Mouse (Mus musculus) left cerebral cortex, postnatal 10 days (tissue): ENCODE data around the gene Padi4. TPM values are rescaled to one million over a fixed set of nuclear protein-coding genes. Genes with fewer than 3 reads are reported as not detected.
A peak's percentile ranks its signal among the peaks of the same experiment; 100 is the strongest.

Experiments used
- DNase-seq, 2 experiments: peaks; one replicate each; pipeline ENCODE4 v3.0.0; 2021 to 2022; ENCODE audit warnings: low spot score in 2 of 2, mixed read lengths in 1 of 2; ENCODE audit errors: extremely low spot score in 1 of 2
- intact Hi-C: fragments of 180-260 bp; cut with DNase I; formaldehyde crosslinking; loops from one replicate; pipeline ENCODE4 v1.15.1; 2025
- total RNA-seq, 2 experiments: library from RNA; stranded (reverse); gene quantifications; 2 replicates each; pipeline ENCODE4 v1.2.3; 2021

Gene Padi4
- total RNA-seq, 2 experiments from 2014 or later = not detected

GRCm38 (mm10) chr4:140791071-140791470 lies 17.0 kb upstream of the Padi4 start:
- intact Hi-C loops = no loop called here
- DNase-seq = no peak

GRCm38 (mm10) chr4:140789983-140790382 lies 15.9 kb upstream of the Padi4 start:
- intact Hi-C loops = no loop called here
- no peak for DNase-seq

- DNase-seq = no peak
- intact Hi-C loops = no loop called here
Measured at GRCm38 (mm10) chr4:140788983-140789382, 14.9 kb upstream of the Padi4 start.

- no peak for DNase-seq
- intact Hi-C loops = no loop called here
Measured at GRCm38 (mm10) chr4:140788264-140788663, 14.2 kb upstream of the Padi4 start.

GRCm38 (mm10) chr4:140787414-140787813 lies 13.4 kb upstream of the Padi4 start:
- intact Hi-C loops = no loop called here
- peak in 1 of 2 experiments; percentile 57 for DNase-seq

GRCm38 (mm10) chr4:140785217-140785616 lies 11.2 kb upstream of the Padi4 start:
- no peak for DNase-seq
- intact Hi-C loops = no loop called here

GRCm38 (mm10) chr4:140784292-140784945 lies 10.4 kb upstream of the Padi4 start:
- DNase-seq = no peak
- intact Hi-C loops = no loop called here

GRCm38 (mm10) chr4:140782821-140783220 lies 8.8 kb upstream of the Padi4 start:
- intact Hi-C loops = no loop called here
- DNase-seq = no peak

- no peak for DNase-seq
Measured at GRCm38 (mm10) chr4:140780507-140780906, 6.5 kb upstream of the Padi4 start.

GRCm38 (mm10) chr4:140779803-140780397 lies 5.9 kb upstream of the Padi4 start:
- intact Hi-C loops = no loop called here
- peak in 1 of 2 experiments; percentile 69 for DNase-seq

More at GRCm38 (mm10) chr4:140780507-140780906, 6.5 kb upstream of the Padi4 start:
- intact Hi-C loops = no loop called here

GRCm38 (mm10) chr4:140776623-140777022 lies 2.6 kb upstream of the Padi4 start:
- intact Hi-C loops = no loop called here
- no peak for DNase-seq

GRCm38 (mm10) chr4:140775876-140776275 lies 1.8 kb upstream of the Padi4 start:
- intact Hi-C loops = no loop called here
- no peak for DNase-seq

GRCm38 (mm10) chr4:140774893-140775292 lies 857 bp upstream of the Padi4 start:
- intact Hi-C loops = no loop called here
- DNase-seq = no peak

- intact Hi-C loops = no loop called here
- no peak for DNase-seq
Measured at GRCm38 (mm10) chr4:140771091-140771490, 2.9 kb downstream of the Padi4 start.

GRCm38 (mm10) chr4:140770433-140770832 lies 3.6 kb downstream of the Padi4 start:
- DNase-seq = peak in 1 of 2 experiments; percentile 47
- intact Hi-C loops = no loop called here

- intact Hi-C loops = no loop called here
- no peak for DNase-seq
Measured at GRCm38 (mm10) chr4:140768973-140769372, 5.1 kb downstream of the Padi4 start.

GRCm38 (mm10) chr4:140765936-140766335 lies 8.1 kb downstream of the Padi4 start:
- intact Hi-C loops = no loop called here
- DNase-seq = no peak

GRCm38 (mm10) chr4:140763158-140763557 lies 10.9 kb downstream of the Padi4 start:
- peak in 1 of 2 experiments; percentile 59 for DNase-seq
- intact Hi-C loops = no loop called here

GRCm38 (mm10) chr4:140761601-140762000 lies 12.4 kb downstream of the Padi4 start:
- DNase-seq = no peak

GRCm38 (mm10) chr4:140755811-140756210 lies 18.2 kb downstream of the Padi4 start:
- intact Hi-C loops = no loop called here
- no peak for DNase-seq

More at GRCm38 (mm10) chr4:140761601-140762000, 12.4 kb downstream of the Padi4 start:
- intact Hi-C loops = no loop called here
